Mouse (Mus musculus) hindlimb bud, embryonic 11.5 days (tissue): ENCODE results near the gene Gm14419.
"Not testable (repeated sequence)": the region's sequence is repeated elsewhere in the genome, so short reads cannot be mapped to it uniquely, and the experiment has no call there.

Experiments used
- DNase-seq: peaks from one replicate; pipeline ENCODE4 v3.0.0-alpha.2; 2012; ENCODE audit warnings: low read depth, low spot score; ENCODE audit errors: extremely low spot score

The Gm14419 gene

GRCm38 (mm10) chr2:177000656-177001055 lies at the start of gene Gm14419:
Gene Gm14419 (plus strand): TSS chr2:177000956.
- DNase-seq = not testable (repeated sequence)
